Comparison of ENCODE assay signal across 27 mouse cellular contexts in genomic region chr7:99168756-99169155, GRCm38 (mm10). TPM values are rescaled to one million over a fixed set of nuclear protein-coding genes. Genes with fewer than 3 reads are reported as not detected.
DNase-seq lines count a peak whose midpoint lies in the region; ATAC-seq and TF ChIP-seq lines count a peak whose summit lies in the region.
"Had no signal": no experiment of that assay in that cellular context is flagged by ENCODE, and none has a peak within 500 bp of the region (broad histone marks: within the 10 kb centered on the region; RNA-seq: fewer than 3 reads in every experiment).

No protein-coding gene starts in this region.

- ATAC-seq in intestine, embryonic 16.5 days, result no peak
- ATAC-seq in liver, embryonic 16.5 days (ENCODE audit: low read depth), result no peak

- no peaks in the 10 kb centered on the region; the same call in 1 of the 2 replicates for H3K36me3 ChIP-seq in kidney, adult 2 months (ENCODE audit: control insufficient read depth, insufficient read depth, low read length)
- no peaks in the 10 kb centered on the region; the same call in 1 of the 2 replicates for H3K36me3 ChIP-seq in intestine, embryonic 16.5 days (ENCODE audit: control insufficient read depth, insufficient read depth, low read length)
- no peaks in the 10 kb centered on the region; the same call in 1 of the 2 replicates for H3K36me3 ChIP-seq in liver, embryonic 16.5 days (ENCODE audit: control insufficient read depth, insufficient read depth)
- H3K36me3 ChIP-seq: embryonic facial prominence, embryonic 12.5 days; forebrain, embryonic 12.5 days; G1E; heart, embryonic 12.5 days; hindbrain, embryonic 12.5 days; limb, embryonic 12.5 days; midbrain, embryonic 12.5 days; neural tube, embryonic 15.5 days had no signal

- no peak for TF ChIP-seq CTCF in kidney, adult 2 months (conservative IDR thresholded peaks at IDR 0.05; ENCODE audit: insufficient read depth, insufficient read length, low read depth, low read length)

- H3K4me1 ChIP-seq in kidney, adult 2 months (ENCODE audit: control insufficient read depth, insufficient read depth, low read length), result peaks cover 49% of the 10 kb centered on the region
- H3K4me1 ChIP-seq in intestine, embryonic 16.5 days (ENCODE audit: control insufficient read depth, insufficient read depth, low read length), result peaks cover 61% of the 10 kb centered on the region
- H3K4me1 ChIP-seq in liver, embryonic 16.5 days (ENCODE audit: control insufficient read depth, low read depth, low read length), result peaks cover 35% of the 10 kb centered on the region
- H3K4me1 ChIP-seq: embryonic facial prominence, embryonic 12.5 days; forebrain, embryonic 12.5 days; hindbrain, embryonic 12.5 days; neural tube, embryonic 15.5 days had no signal

- no peak for TF ChIP-seq POLR2A in kidney, adult 2 months (IDR thresholded peaks at IDR 0.05; ENCODE audit: low read depth, low read length)

- 75% methylated on average over 6 of the region's 6 CpGs for WGBS in kidney, adult 2 months
- 71% methylated on average over 6 of the region's 6 CpGs for WGBS in intestine, embryonic 16.5 days
- WGBS in liver, embryonic 16.5 days (ENCODE audit: insufficient replicate concordance), result 62% methylated on average over 6 of the region's 6 CpGs

- H3K27me3 ChIP-seq in kidney, adult 2 months (replicated peaks; ENCODE audit: control insufficient read depth, insufficient read depth, low read length), result no peaks in the 10 kb centered on the region
- H3K27me3 ChIP-seq in intestine, embryonic 16.5 days (replicated peaks; ENCODE audit: control insufficient read depth, insufficient read depth, low read length), result no peaks in the 10 kb centered on the region
- no peaks in the 10 kb centered on the region for H3K27me3 ChIP-seq in liver, embryonic 16.5 days (ENCODE audit: control insufficient read depth, insufficient read depth, low read depth, low read length)
- H3K27me3 ChIP-seq: CH12.LX; embryonic facial prominence, embryonic 12.5 days; forebrain, embryonic 12.5 days; heart, embryonic 12.5 days; hindbrain, embryonic 12.5 days; limb, embryonic 12.5 days; midbrain, embryonic 12.5 days; neural tube, embryonic 15.5 days; Patski had no signal

- no peak overlapping the region for H3K4me2 ChIP-seq in intestine, embryonic 16.5 days (ENCODE audit: low read depth, low read length)
- no peak overlapping the region for H3K4me2 ChIP-seq in liver, embryonic 16.5 days (ENCODE audit: low read depth, low read length)
- H3K4me2 ChIP-seq: embryonic facial prominence, embryonic 12.5 days; forebrain, embryonic 12.5 days; heart, embryonic 12.5 days; hindbrain, embryonic 12.5 days; limb, embryonic 12.5 days; midbrain, embryonic 12.5 days; neural tube, embryonic 15.5 days had no signal

- peak overlapping the region; percentile 77 for H3K27ac ChIP-seq in kidney, adult 2 months (ENCODE audit: insufficient read depth, low read depth, low read length)
- H3K27ac ChIP-seq in intestine, embryonic 16.5 days (ENCODE audit: low read length), result peak overlapping the region; percentile 92
- peak overlapping the region; percentile 73 for H3K27ac ChIP-seq in liver, embryonic 16.5 days (ENCODE audit: low read length)
- H3K27ac ChIP-seq: embryonic facial prominence, embryonic 12.5 days; forebrain, embryonic 12.5 days; hindbrain, embryonic 12.5 days; layer of hippocampus, adult 2 months; limb, embryonic 12.5 days; midbrain, embryonic 12.5 days; neural tube, embryonic 15.5 days had no signal

- no peaks in the 10 kb centered on the region for H3K9me3 ChIP-seq in intestine, embryonic 16.5 days (ENCODE audit: control insufficient read depth, low read length)
- H3K9me3 ChIP-seq in liver, embryonic 16.5 days (replicated peaks; ENCODE audit: control insufficient read depth, low read length), result no peaks in the 10 kb centered on the region
- H3K9me3 ChIP-seq: embryonic facial prominence, embryonic 12.5 days; forebrain, embryonic 12.5 days; G1E; heart, embryonic 12.5 days; hindbrain, embryonic 12.5 days; limb, embryonic 12.5 days; midbrain, embryonic 12.5 days; neural tube, embryonic 15.5 days had no signal

- H3K9ac ChIP-seq in intestine, embryonic 16.5 days (ENCODE audit: low read depth, low read length), result peak overlapping the region; percentile 40
- H3K9ac ChIP-seq in liver, embryonic 16.5 days (ENCODE audit: low read depth, low read length), result no peak overlapping the region
- H3K9ac ChIP-seq: embryonic facial prominence, embryonic 12.5 days; forebrain, embryonic 12.5 days; heart, embryonic 12.5 days; hindbrain, embryonic 12.5 days; limb, embryonic 12.5 days; midbrain, embryonic 12.5 days; neural tube, embryonic 15.5 days had no signal

- H3K4me3 ChIP-seq in kidney, adult 2 months (ENCODE audit: insufficient read depth, low read depth, low read length), result no peak overlapping the region
- no peak overlapping the region for H3K4me3 ChIP-seq in intestine, embryonic 16.5 days (ENCODE audit: low read length)
- H3K4me3 ChIP-seq in liver, embryonic 16.5 days (ENCODE audit: low read depth, low read length), result no peak overlapping the region
- H3K4me3 ChIP-seq: embryonic facial prominence, embryonic 12.5 days; erythroblast, embryonic 14.5 days; forebrain, embryonic 12.5 days; heart, embryonic 12.5 days; hindbrain, embryonic 12.5 days; layer of hippocampus, adult 2 months; limb, embryonic 12.5 days; midbrain, embryonic 12.5 days; neural tube, embryonic 15.5 days had no signal

- DNase-seq in kidney, adult 2 months, result no peak
- DNase-seq in kidney, postnatal 25 days, result no peak
- DNase-seq in gonadal fat pad, adult 2 months (ENCODE audit: low read depth), result peak; percentile 79
- DNase-seq in layer of hippocampus, postnatal 10 days (ENCODE audit: low spot score in 2 of 2), result no peak
- DNase-seq in adrenal gland, adult 2 months, result no peak
- DNase-seq: B cell, adult 2 months; cerebellum, postnatal 10 days; heart, postnatal 10 days; layer of hippocampus, postnatal 36 days; lung, adult 2 months; lung, postnatal 14 days; right cerebral cortex, adult 18-20 months; right cerebral cortex, postnatal 4 days had no signal

RNA-seq across cellular contexts. Expression of gene Dgat2, which starts 13.8 kb away (rescaled TPM):
- polyA plus RNA-seq in kidney, adult 2 months (2012; rRNA removed), result 286 and 363 TPM in 2 replicates
- 1,003 and 2,827 TPM in 2 replicates for polyA plus RNA-seq in gonadal fat pad, adult 2 months (2012; rRNA removed)
- polyA plus RNA-seq in intestine, embryonic 16.5 days (2015; fragmentation: Nextera tagmentation; extraction: Ambion mirVana), result 325 and 488 TPM in 2 replicates
- polyA plus RNA-seq in liver, embryonic 16.5 days (2015; fragmentation: Nextera tagmentation; extraction: Ambion mirVana), result 168 and 194 TPM in 2 replicates
- 10 to 100 TPM; 77.9 to 82.9 TPM for total RNA-seq in layer of hippocampus, postnatal 10 days (2021)
- total RNA-seq in adrenal gland, adult 2 months (2021), result 100 to 1,000 TPM; 498 to 599 TPM
- polyA plus RNA-seq in adrenal gland, adult 2 months (2012; rRNA removed), result 613 and 819 TPM in 2 replicates

RNA-seq across cellular contexts. Expression of gene Uvrag, which starts 27.8 kb away (rescaled TPM):
- polyA plus RNA-seq in kidney, adult 2 months (2012; rRNA removed), result 8.0 and 17.0 TPM in 2 replicates
- 13.4 and 21.5 TPM in 2 replicates for polyA plus RNA-seq in gonadal fat pad, adult 2 months (2012; rRNA removed)
- 17.4 and 18.3 TPM in 2 replicates for polyA plus RNA-seq in intestine, embryonic 16.5 days (2015; fragmentation: Nextera tagmentation; extraction: Ambion mirVana)
- polyA plus RNA-seq in liver, embryonic 16.5 days (2015; fragmentation: Nextera tagmentation; extraction: Ambion mirVana), result 7.6 and 8.2 TPM in 2 replicates
- 10 to 100 TPM; 37.6 to 41.0 TPM for total RNA-seq in layer of hippocampus, postnatal 10 days (2021)
- 10 to 100 TPM; 18.5 to 30.0 TPM for total RNA-seq in adrenal gland, adult 2 months (2021)
- 50.4 and 60.6 TPM in 2 replicates for polyA plus RNA-seq in adrenal gland, adult 2 months (2012; rRNA removed)
